Mouse (Mus musculus): ENCODE data around the gene 4930522H14Rik.

- TF ChIP-seq CTCF (IDR thresholded peaks at IDR 0.05; ENCODE audit: low read depth) (no peak), EP300 (IDR thresholded peaks at IDR 0.05; ENCODE audit: low read depth) (no peak)
Observed at GRCm38 (mm10) chr4:109460421-109461179, 70.5 kb downstream of the 4930522H14Rik start.
